Mouse (Mus musculus) ES-E14 (cell line): Measurements from ENCODE around the gene St8sia6.

Experiments
- CHD2 ChIP-seq: IDR thresholded peaks from 2 replicates; pipeline ENCODE4 v1.6.1; 2014; ENCODE audit warnings: mild to moderate bottlenecking, low read depth, low read length, inconsistent platforms
- HCFC1 ChIP-seq: IDR thresholded peaks from 2 replicates; pipeline ENCODE4 v1.6.1; 2012; ENCODE audit warnings: low read length, inconsistent platforms, borderline replicate concordance; ENCODE audit not compliant: insufficient read depth
- MAFK ChIP-seq: IDR thresholded peaks from 2 replicates; pipeline ENCODE4 v1.6.1; 2014; ENCODE audit warnings: mild to moderate bottlenecking, low read depth, low read length, inconsistent platforms; ENCODE audit not compliant: insufficient read depth
- ZC3H11A ChIP-seq: IDR thresholded peaks from 2 replicates; pipeline ENCODE4 v1.6.1; 2012; ENCODE audit warnings: low read depth, mild to moderate bottlenecking, inconsistent platforms, low read length, borderline replicate concordance

DNA sequence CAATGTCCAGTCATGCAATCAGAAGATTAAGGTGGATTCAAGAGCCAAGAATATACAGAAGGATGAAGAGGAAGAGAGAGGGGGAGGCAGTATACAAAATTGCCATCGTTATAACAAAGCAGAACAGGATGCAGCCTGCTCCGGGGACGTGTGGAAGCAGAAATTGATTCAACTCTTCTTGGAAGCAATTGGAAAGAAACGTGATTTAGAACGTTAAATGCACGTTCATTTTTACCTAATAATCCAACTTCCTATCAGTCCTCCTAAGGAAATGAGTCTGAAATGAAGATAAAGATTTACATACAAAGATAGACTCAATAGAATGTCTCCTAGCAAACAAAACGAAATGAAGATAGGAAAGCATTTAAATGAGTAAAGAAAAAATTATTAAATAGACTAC is 2.3 kb downstream of the St8sia6 start:
- TF ChIP-seq ZC3H11A (no peak), MAFK (no peak), CHD2 (no peak), HCFC1 (no peak)
